Mouse (Mus musculus) liver, embryonic 11.5 days (tissue): ENCODE results near the gene Fam161b. TPM values are rescaled to one million over a fixed set of nuclear protein-coding genes. Genes with fewer than 3 reads are reported as not detected.

ENCODE experiments used
- ATAC-seq: fragments of 200-750 bp; cut with Nextera tagmentation; replicated peaks from 2 replicates; pipeline ENCODE4 v1.8.0; 2017; ENCODE audit warnings: moderate number of reproducible peaks, mild to moderate bottlenecking, moderate TSS enrichment, moderate library complexity; ENCODE audit not compliant: low FRiP score
- DNase-seq: peaks from one replicate; pipeline ENCODE4 v3.0.0-alpha.2; 2017; ENCODE audit warnings: low spot score
- H3K27ac ChIP-seq: fragments of 300-500 bp; sonication (generic); 2 replicates; pipeline ENCODE4 v1.5.1; 2014; ENCODE audit warnings: mild to moderate bottlenecking, low read depth, low read length, control low read depth
- H3K27me3 ChIP-seq: fragments of 300-500 bp; sonication (generic); replicated peaks from 2 replicates; pipeline ENCODE4 v1.6.1; 2014; ENCODE audit warnings: low read length, mixed read lengths; ENCODE audit not compliant: control insufficient read depth, insufficient read depth
- H3K36me3 ChIP-seq: fragments of 300-500 bp; sonication (generic); 2 replicates; pipeline ENCODE4 v1.6.1; 2014; ENCODE audit warnings: mild to moderate bottlenecking, low read length, moderate library complexity, mixed read lengths; ENCODE audit not compliant: control insufficient read depth, insufficient read depth
- H3K4me1 ChIP-seq: fragments of 300-500 bp; sonication (generic); replicated peaks from 2 replicates; pipeline ENCODE4 v1.6.1; 2014; ENCODE audit warnings: low read length, mixed read lengths; ENCODE audit not compliant: control insufficient read depth, insufficient read depth
- H3K4me2 ChIP-seq: fragments of 300-500 bp; sonication (generic); 2 replicates; pipeline ENCODE4 v1.6.1; 2014; ENCODE audit warnings: mild to moderate bottlenecking, control low read depth, moderate library complexity
- H3K4me3 ChIP-seq: fragments of 300-500 bp; sonication (generic); 2 replicates; pipeline ENCODE4 v1.5.1; 2014; ENCODE audit warnings: low read depth, low read length, control low read depth
- H3K9ac ChIP-seq: fragments of 300-500 bp; sonication (generic); 2 replicates; pipeline ENCODE4 v1.6.1; 2014; ENCODE audit warnings: low read depth, low read length, control low read depth
- H3K9me3 ChIP-seq: fragments of 300-500 bp; sonication (generic); 2 replicates; pipeline ENCODE4 v1.6.1; 2016; ENCODE audit warnings: low read length, inconsistent platforms, mixed read lengths; ENCODE audit not compliant: control insufficient read depth
- WGBS: fragments of 180-500 bp; shearing (Covaris S2); extraction: QIAGEN DNeasy Blood & Tissue Kit; methylation state at CpG from one replicate; pipeline ENCODE4 v1.1.7; 2014; 5-methylcytosine and 5-hydroxymethylcytosine counted together
- polyA plus RNA-seq: library from polyadenylated mRNA; unstranded; fragments of >200 nt; fragmentation: Nextera tagmentation; extraction: Ambion mirVana; gene quantifications from 2 replicates; pipeline ENCODE4 v1.2.1, GENCODE M21; 2014

Gene Fam161b
- polyA plus RNA-seq, 1 experiment from 2014 or later: 4.9 TPM

- Histone ChIP-seq H3K36me3 (no peaks in the 10 kb centered on the region), H3K9ac (no peak overlapping the region), H3K27me3 (no peaks in the 10 kb centered on the region), H3K9me3 (no peaks in the 10 kb centered on the region), H3K4me2 (no peak overlapping the region), H3K4me3 (no peak overlapping the region), H3K27ac (no peak overlapping the region), H3K4me1 (no peaks in the 10 kb centered on the region)
- ATAC-seq: no peak
- 46% methylated on average over 14 of the region's 14 CpGs for WGBS
- no peak for DNase-seq
Measured at GRCm38 (mm10) chr12:84388774-84389400, 27.3 kb upstream of the Fam161b start.

- Histone ChIP-seq H3K9ac (no peak overlapping the region), H3K27me3 (no peaks in the 10 kb centered on the region), H3K27ac (no peak overlapping the region), H3K4me2 (no peak overlapping the region), H3K9me3 (no peaks in the 10 kb centered on the region), H3K4me1 (no peaks in the 10 kb centered on the region), H3K36me3 (no peaks in the 10 kb centered on the region), H3K4me3 (no peak overlapping the region)
- 93% methylated on average over 8 of the region's 8 CpGs for WGBS
- DNase-seq (no peak), ATAC-seq (no peak)
Measured at GRCm38 (mm10) chr12:84388097-84388496, 26.5 kb upstream of the Fam161b start.

DNA sequence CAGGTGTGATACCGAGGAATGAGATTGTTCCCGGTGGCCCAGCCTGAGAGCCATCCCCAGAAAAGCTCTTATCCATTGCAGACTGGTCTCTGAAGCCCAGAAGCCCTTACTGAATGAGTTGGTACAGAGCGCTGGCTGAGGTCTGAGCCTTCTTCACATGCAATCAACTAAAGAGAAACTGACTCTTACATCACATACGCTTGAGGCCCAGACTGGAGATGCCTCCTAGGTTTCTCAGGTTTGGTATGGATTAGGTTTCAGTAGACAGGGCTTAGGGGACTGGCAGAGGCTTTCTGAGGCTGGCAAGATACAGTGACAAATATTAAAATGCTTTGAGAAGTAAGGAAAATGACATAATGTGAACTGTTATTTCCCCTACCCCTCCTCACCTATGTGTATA, 23.8 kb upstream of the Fam161b start:
- H3K9ac ChIP-seq: no peak overlapping the region
- DNase-seq: no peak
- 87% methylated on average over 4 of the region's 4 CpGs for WGBS

DNA sequence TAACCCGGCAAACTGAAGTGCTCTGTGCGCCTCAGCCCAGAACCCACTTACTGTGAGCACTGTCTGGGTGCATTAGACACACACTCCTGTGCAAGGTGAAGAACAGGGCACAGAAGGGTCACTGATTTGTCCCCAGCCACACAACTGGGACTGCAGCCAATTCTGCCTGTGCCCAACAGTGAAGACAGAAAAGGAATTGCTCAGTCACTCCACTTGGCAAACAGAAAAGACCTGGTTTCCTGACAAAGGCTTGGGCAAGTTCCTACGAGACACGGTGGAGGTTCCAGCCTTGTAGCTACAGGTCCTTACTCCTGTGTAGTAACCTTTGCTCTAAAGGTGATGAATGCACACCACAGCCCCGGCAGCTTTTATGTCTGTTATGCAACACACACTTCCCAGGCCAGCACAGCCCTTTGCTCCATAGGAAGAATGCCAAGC, 23.0 kb upstream of the Fam161b start:
- H3K4me1 ChIP-seq: no peaks in the 10 kb centered on the region; the same call in 1 of the 2 replicates
- no peaks in the 10 kb centered on the region for H3K27me3 ChIP-seq
- no peak for DNase-seq
- no peak overlapping the region for H3K4me3 ChIP-seq
- ATAC-seq: no peak
- no peak overlapping the region for H3K27ac ChIP-seq
- H3K36me3 ChIP-seq: no peaks in the 10 kb centered on the region
- H3K4me2 ChIP-seq: no peak overlapping the region
- no peaks in the 10 kb centered on the region for H3K9me3 ChIP-seq
- no peak overlapping the region for H3K9ac ChIP-seq
- 75% methylated on average over 5 of the region's 5 CpGs for WGBS

More for the DNA sequence above, 23.8 kb upstream of the Fam161b start:
- no peak for ATAC-seq
- no peaks in the 10 kb centered on the region for H3K27me3 ChIP-seq
- no peak overlapping the region for H3K27ac ChIP-seq
- no peak overlapping the region for H3K4me2 ChIP-seq
- no peaks in the 10 kb centered on the region; the same call in 1 of the 2 replicates for H3K4me1 ChIP-seq
- H3K36me3 ChIP-seq: no peaks in the 10 kb centered on the region
- H3K9me3 ChIP-seq: no peaks in the 10 kb centered on the region
- no peak overlapping the region for H3K4me3 ChIP-seq

GRCm38 (mm10) chr12:84382369-84382768, 20.7 kb upstream of the Fam161b start:
- no peak overlapping the region for H3K4me3 ChIP-seq

DNA sequence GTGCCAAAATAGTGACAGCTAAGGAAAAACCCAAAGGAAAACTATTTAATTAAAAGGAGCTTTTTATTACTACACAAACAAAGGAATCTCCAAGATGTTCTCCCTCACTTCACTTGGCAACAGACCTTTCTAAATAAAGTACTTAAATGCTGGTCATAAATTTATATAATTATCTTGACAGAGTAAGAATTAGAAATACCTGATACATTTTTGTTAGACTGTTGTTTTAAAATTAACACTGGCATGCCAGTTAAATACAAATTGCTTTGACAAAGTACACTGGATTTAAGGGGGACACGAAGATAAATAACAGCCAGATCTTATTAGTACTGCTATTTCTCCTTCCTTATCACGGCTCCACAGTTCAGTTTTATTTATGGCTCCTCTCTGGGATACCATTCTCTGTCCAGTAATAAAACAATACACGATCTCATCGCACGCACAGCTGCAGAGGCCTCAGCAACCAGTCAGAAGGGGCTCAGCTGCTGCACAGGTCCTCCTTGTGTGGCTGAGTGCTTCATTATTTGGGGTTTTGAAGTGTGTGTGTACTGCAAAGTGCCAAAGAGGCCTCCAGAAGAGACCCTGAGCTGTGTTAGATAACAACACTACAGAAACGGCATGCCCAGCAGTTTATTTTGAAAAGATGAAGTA, 12.3 kb upstream of the Fam161b start:
- Histone ChIP-seq H3K4me2 (no peak overlapping the region), H3K4me1 (no peaks in the 10 kb centered on the region), H3K9me3 (no peaks in the 10 kb centered on the region), H3K36me3 (peaks cover 36% of the 10 kb centered on the region), H3K4me3 (no peak overlapping the region), H3K9ac (no peak overlapping the region), H3K27ac (no peak overlapping the region), H3K27me3 (no peaks in the 10 kb centered on the region)
- no peak for DNase-seq
- WGBS: 81% methylated on average over 6 of the region's 6 CpGs
- no peak for ATAC-seq

More at GRCm38 (mm10) chr12:84382369-84382768, 20.7 kb upstream of the Fam161b start:
- DNase-seq: no peak
- H3K4me1 ChIP-seq: no peaks in the 10 kb centered on the region; the same call in 1 of the 2 replicates
- H3K4me2 ChIP-seq: no peak overlapping the region
- no peaks in the 10 kb centered on the region for H3K9me3 ChIP-seq
- ATAC-seq: no peak
- H3K9ac ChIP-seq: no peak overlapping the region
- H3K27ac ChIP-seq: no peak overlapping the region
- WGBS: 80% methylated on average over 4 of the region's 4 CpGs
- H3K27me3 ChIP-seq: no peaks in the 10 kb centered on the region
- no peaks in the 10 kb centered on the region for H3K36me3 ChIP-seq

GRCm38 (mm10) chr12:84371647-84372046, 10.0 kb upstream of the Fam161b start:
- Histone ChIP-seq H3K4me2 (no peak overlapping the region), H3K4me3 (no peak overlapping the region), H3K9ac (no peak overlapping the region), H3K36me3 (peaks cover 48% of the 10 kb centered on the region), H3K27me3 (no peaks in the 10 kb centered on the region), H3K27ac (no peak overlapping the region), H3K4me1 (peaks cover 3% of the 10 kb centered on the region; the same call in 1 of the 2 replicates), H3K9me3 (no peaks in the 10 kb centered on the region)
- DNase-seq (no peak), ATAC-seq (no peak)
- 96% methylated on average over 5 of the region's 5 CpGs for WGBS

DNA sequence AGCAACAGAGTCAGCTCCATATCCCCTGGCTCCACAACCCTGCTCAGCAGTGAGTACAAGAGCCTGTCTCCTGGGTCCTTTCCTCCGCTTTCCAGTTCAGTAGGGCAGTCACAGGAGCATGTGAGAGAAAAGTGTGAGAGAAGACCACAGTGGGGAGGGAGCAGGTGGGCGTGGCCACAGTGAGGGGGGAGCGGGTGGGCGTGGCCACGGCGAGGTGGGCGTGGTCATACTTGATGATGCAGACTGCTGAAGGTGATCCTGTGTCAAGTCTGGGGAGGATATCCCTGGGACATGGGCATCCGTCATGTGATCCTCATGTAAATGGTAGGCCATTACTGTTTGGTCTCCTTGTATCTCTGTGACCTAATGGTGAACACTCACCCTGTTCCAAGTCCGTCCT, 5.3 kb upstream of the Fam161b start:
- WGBS: 61% methylated on average over 9 of the region's 9 CpGs
- Histone ChIP-seq H3K36me3 (peaks cover 31% of the 10 kb centered on the region), H3K9ac (no peak overlapping the region), H3K4me1 (peaks cover 13% of the 10 kb centered on the region), H3K27me3 (no peaks in the 10 kb centered on the region), H3K4me2 (no peak overlapping the region), H3K27ac (no peak overlapping the region), H3K9me3 (no peaks in the 10 kb centered on the region), H3K4me3 (no peak overlapping the region)
- DNase-seq: no peak
- no peak; the same call in 1 of the 2 replicates for ATAC-seq

GRCm38 (mm10) chr12:84365137-84365536, 3.5 kb upstream of the Fam161b start:
- no peak overlapping the region for H3K9ac ChIP-seq
- no peak overlapping the region for H3K4me2 ChIP-seq
- H3K27ac ChIP-seq: no peak overlapping the region
- H3K9me3 ChIP-seq: no peaks in the 10 kb centered on the region
- no peaks in the 10 kb centered on the region for H3K27me3 ChIP-seq
- peaks cover 14% of the 10 kb centered on the region for H3K36me3 ChIP-seq
- DNase-seq: no peak
- no peak overlapping the region for H3K4me3 ChIP-seq
- ATAC-seq: no peak
- peaks cover 22% of the 10 kb centered on the region for H3K4me1 ChIP-seq
- 91% methylated on average over 6 of the region's 6 CpGs for WGBS
